Mouse (Mus musculus) CD4-positive, CD25-positive, alpha-beta regulatory T cell, adult 9 weeks (primary cell): ENCODE measurements around the gene 4930524B15Rik. TPM values are rescaled to one million over a fixed set of nuclear protein-coding genes. Genes with fewer than 3 reads are reported as not detected.

Experiments used
- polyA plus RNA-seq: library from polyadenylated mRNA; unstranded; fragments of 100-300 nt; shearing (Covaris generic); gene quantifications from one replicate; pipeline ENCODE4 v1.2.1, GENCODE M21; 2017

4930524B15Rik gene
- not detected for polyA plus RNA-seq

GRCm38 (mm10) chr11:31965256-31966134 is at the start of gene 4930524B15Rik:
Gene 4930524B15Rik (plus strand): TSS chr11:31965592.

DNA sequence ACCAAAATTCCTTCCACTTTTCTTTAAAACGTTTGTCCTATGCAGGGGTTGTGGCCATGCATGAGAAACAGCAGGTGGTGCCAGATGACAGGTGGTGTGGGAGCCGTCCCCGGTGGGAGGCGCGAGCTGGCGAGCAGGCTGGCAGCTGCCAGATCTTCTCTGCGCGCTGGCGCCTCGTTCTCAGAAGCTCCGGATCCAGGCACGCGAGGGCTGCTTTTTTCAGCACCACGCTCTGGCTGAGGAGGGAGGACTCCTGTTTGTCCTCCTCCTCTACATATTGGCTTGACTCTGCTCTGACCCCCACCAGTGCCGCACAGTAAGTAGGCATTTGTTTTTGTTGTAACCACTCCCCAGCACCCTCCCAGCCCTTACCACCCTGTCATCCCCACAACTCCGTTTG is 34.9 kb downstream of the 4930524B15Rik start, which contains the start of gene Nsg2:
Gene Nsg2, plus strand, starts transcription at position 183 of the 400 bp plus-strand sequence.

Other genes with a start within 250 kb of the 4930524B15Rik start
- 12.6 TPM for gene Cpeb4, start 93.4 kb upstream of the 4930524B15Rik start, polyA plus RNA-seq
- gene Nsg2, start 34.9 kb downstream of the 4930524B15Rik start, polyA plus RNA-seq: 175 TPM
- gene Il9r, start 234.7 kb downstream of the 4930524B15Rik start, polyA plus RNA-seq: 16.3 TPM
- gene Snrnp25, start 239.8 kb downstream of the 4930524B15Rik start, polyA plus RNA-seq: 55.7 TPM